Mouse (Mus musculus): ENCODE data around the gene Mag.

The Mag gene

DNA sequence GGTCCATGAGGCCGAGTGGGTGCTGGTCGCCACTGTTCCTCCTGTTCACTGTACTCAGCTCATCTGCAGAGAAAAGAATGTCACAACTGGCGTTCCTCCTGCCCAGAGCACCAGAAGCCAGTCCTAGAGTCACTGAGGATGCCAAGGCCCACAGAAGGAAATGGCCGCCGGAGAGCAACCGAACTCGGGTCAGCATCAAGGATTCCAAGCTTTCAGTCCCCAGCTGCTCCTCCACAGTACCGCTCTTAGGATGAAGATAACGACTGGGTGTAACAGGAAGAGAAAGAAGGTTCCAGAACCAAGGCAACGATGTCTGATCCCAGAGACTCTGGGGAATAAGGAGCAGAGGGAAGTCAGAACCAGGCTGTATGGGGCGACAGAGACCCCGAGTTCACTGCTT is 53.2 kb downstream of the Mag start, which contains the start of gene Ffar1:
TSS of gene Ffar1 (minus strand) at position 101 of the 400 bp plus-strand sequence.
- no peak for DNase-seq

DNA sequence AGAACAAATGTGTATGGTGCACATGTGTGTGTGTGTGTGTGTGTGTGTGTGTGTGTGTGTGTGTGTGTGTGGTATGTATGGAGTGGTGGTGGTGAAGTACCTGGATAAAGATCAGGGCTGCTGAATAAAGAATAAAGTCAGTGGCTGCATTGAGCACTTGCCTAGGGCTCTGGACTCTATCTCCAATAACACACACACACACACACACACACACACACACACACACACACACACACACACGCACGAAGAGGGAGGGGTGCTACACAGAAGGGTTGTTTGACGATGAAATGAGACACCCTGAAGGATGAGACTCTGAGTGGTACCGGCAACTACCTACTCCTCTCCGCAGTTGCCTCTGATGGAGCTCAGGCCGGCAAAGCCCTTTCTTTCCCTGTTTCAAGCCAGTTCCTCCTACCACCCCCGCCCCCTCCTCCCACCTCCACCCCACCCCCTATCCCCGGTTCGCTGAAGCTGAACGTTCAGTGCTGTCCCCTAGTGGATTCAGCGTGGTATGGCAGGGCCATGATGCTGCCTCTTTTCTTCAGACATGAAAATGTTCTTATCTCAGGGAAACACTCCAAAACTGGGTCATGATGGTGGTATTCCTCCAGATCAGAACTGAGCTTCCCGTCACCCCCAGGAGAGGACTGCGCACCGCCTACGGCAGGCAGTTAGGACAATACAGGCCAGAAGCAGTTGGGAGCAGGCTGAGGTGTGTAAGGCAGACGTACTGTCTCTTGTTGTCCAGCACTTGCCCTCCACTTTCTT is 54.9 kb downstream of the Mag start:
- DNase-seq: peak; percentile 70

DNA sequence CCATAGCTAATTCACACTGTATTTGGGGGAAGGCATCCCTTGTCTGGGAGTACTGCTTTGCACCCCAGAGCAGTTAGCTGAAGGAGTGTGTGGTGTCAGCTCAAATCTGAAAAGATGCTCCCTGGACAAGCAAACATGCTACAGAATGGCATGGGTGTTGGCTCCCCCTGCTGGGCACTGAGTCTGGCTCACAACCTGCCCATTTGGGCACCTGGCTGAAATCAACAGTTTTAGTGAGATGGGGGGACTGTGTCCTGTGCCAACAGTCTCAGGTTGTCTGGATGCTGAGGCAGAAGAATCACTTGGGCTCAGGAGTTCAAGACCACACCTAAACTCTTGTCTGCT is 55.4 kb downstream of the Mag start:
- peak; percentile 83 for DNase-seq

DNA sequence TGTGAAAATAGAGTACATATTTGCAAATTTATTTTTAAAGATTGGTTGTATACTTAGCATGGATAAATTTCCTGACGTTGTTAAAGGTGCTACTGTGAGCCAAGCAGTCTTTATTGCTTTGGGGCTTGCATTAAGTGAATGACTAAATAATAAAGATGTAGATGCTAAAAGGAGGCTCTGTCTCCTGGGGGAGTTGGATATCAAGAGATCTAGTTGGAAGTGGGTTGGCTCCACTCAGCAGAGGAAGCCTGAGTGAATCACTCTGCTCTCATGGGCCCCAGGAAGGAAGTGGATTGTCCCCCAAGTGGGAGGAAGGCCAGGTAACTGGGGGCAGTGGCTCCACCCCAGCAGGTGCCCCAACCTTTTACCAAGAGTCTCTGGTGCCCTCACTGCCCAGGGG is 56.9 kb downstream of the Mag start:
- DNase-seq: no peak

DNA sequence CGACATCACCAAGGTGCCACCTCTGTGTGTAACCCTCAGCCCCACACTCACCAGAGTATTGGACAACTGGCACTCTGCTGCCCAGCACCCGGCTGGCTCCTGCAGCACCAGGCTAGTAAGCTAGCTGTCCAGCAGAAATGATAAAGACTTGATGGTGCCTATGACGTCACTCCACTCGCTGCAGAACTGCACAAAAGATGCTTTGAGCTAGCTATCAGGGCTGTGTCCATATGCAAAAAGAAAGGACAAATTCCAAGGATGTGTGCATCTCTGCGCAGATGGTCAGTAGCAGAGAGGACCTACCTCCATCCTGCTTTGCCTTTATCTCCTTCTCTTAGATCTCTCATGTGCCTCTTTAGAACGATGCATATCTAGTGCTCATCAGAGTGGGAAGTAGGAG is 58.6 kb downstream of the Mag start, which contains the start of gene Ffar3:
TSS of gene Ffar3 (minus strand) at position 101 of the 400 bp plus-strand sequence.
- no peak for DNase-seq

DNA sequence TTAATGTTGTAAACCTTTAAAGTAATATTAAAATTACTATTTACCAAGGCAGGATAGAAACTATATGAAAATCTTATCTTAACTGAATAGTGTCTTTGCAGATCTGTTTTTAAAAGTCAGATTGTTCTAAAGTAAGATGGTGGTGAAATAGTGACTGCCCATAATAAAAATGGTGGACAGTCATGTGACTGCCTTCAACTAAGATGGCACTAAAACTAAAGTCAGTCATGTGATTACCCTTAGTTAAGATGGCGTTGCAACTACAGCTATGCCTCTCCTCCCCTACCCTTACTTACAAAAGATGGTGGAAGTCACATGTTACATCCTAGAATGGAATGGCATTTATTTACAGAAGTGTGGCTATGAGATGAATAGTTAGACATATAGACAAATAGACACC is 63.3 kb downstream of the Mag start:
- DNase-seq: no peak

All from right cerebral cortex, postnatal 4 days (tissue).